Mouse (Mus musculus): ENCODE data around the gene Ptgis. TPM values are rescaled to one million over a fixed set of nuclear protein-coding genes. Genes with fewer than 3 reads are reported as not detected.

The Ptgis gene
- polyA plus RNA-seq, 1 experiment from 2014 or later, result 13.7 TPM

- WGBS, result 89% methylated on average over 6 of the region's 6 CpGs
- no peak overlapping the region for H3K4me3 ChIP-seq
- peaks cover 14% of the 10 kb centered on the region for H3K27me3 ChIP-seq (replicated peaks; ENCODE audit: low read depth, poor library complexity, severe bottlenecking)
- peaks cover 35% of the 10 kb centered on the region for H3K4me1 ChIP-seq
- 0 out of 2 replicates have a peak, but pooled peaks cover 4% of the 10 kb centered on the region for H3K9me3 ChIP-seq
- DNase-seq (ENCODE audit: low spot score), result no peak
- H3K36me3 ChIP-seq (replicated peaks), result no peaks in the 10 kb centered on the region
- H3K27ac ChIP-seq (replicated peaks), result no peak overlapping the region
These were observed 91.4 kb downstream of the Ptgis start for GRCm38 (mm10) chr2:167149035-167149434.

- Histone ChIP-seq H3K27me3 (replicated peaks; ENCODE audit: low read depth, poor library complexity, severe bottlenecking) (peaks cover 16% of the 10 kb centered on the region), H3K27ac (replicated peaks) (no peak overlapping the region; the same call in 1 of the 2 replicates), H3K4me3 (no peak overlapping the region), H3K4me1 (peaks cover 36% of the 10 kb centered on the region), H3K9me3 (0 out of 2 replicates have a peak, but pooled peaks cover 4% of the 10 kb centered on the region), H3K36me3 (replicated peaks) (no peaks in the 10 kb centered on the region)
- DNase-seq (ENCODE audit: low spot score), result no peak
- WGBS, result 79% methylated on average over 8 of the region's 8 CpGs
These were observed 92.7 kb downstream of the Ptgis start for GRCm38 (mm10) chr2:167147708-167148107.

- no peak for DNase-seq (ENCODE audit: low spot score)
- WGBS, result 78% methylated on average over 5 of the region's 5 CpGs
- Histone ChIP-seq H3K4me1 (peaks cover 33% of the 10 kb centered on the region), H3K9me3 (0 out of 2 replicates have a peak, but pooled peaks cover 4% of the 10 kb centered on the region), H3K4me3 (no peak overlapping the region), H3K27me3 (replicated peaks; ENCODE audit: low read depth, poor library complexity, severe bottlenecking) (peaks cover 16% of the 10 kb centered on the region), H3K36me3 (replicated peaks) (no peaks in the 10 kb centered on the region), H3K27ac (replicated peaks) (no peak overlapping the region)
These were observed 94.5 kb downstream of the Ptgis start for GRCm38 (mm10) chr2:167145904-167146303.

GRCm38 (mm10) chr2:167144439-167145307, 95.7 kb downstream of the Ptgis start:
- 0 out of 2 replicates have a peak, but pooled peaks cover 4% of the 10 kb centered on the region for H3K9me3 ChIP-seq
- no peaks in the 10 kb centered on the region for H3K36me3 ChIP-seq (replicated peaks)
- peaks cover 16% of the 10 kb centered on the region for H3K27me3 ChIP-seq (replicated peaks; ENCODE audit: low read depth, poor library complexity, severe bottlenecking)
- H3K4me3 ChIP-seq, result no peak overlapping the region
- peaks cover 36% of the 10 kb centered on the region for H3K4me1 ChIP-seq
- H3K27ac ChIP-seq (replicated peaks), result no peak overlapping the region
- 15% methylated on average over 14 of the region's 14 CpGs for WGBS
- no peak for DNase-seq (ENCODE audit: low spot score)

- H3K27me3 ChIP-seq (replicated peaks; ENCODE audit: low read depth, poor library complexity, severe bottlenecking), result peaks cover 20% of the 10 kb centered on the region
- H3K9me3 ChIP-seq, result 0 out of 2 replicates have a peak, but pooled peaks cover 4% of the 10 kb centered on the region
- H3K27ac ChIP-seq (replicated peaks), result no peak overlapping the region
- H3K4me1 ChIP-seq, result peaks cover 37% of the 10 kb centered on the region
- no peak overlapping the region for H3K4me3 ChIP-seq
- H3K36me3 ChIP-seq (replicated peaks), result no peaks in the 10 kb centered on the region
- no peak for DNase-seq (ENCODE audit: low spot score)
- WGBS, result 78% methylated on average over 2 of the region's 2 CpGs
These were observed 96.5 kb downstream of the Ptgis start for GRCm38 (mm10) chr2:167143914-167144313.

- DNase-seq (ENCODE audit: low spot score), result no peak
- Histone ChIP-seq H3K9me3 (no peaks in the 10 kb centered on the region), H3K4me1 (peaks cover 30% of the 10 kb centered on the region), H3K27me3 (replicated peaks; ENCODE audit: low read depth, poor library complexity, severe bottlenecking) (peaks cover 20% of the 10 kb centered on the region), H3K36me3 (replicated peaks) (no peaks in the 10 kb centered on the region), H3K27ac (replicated peaks) (no peak overlapping the region), H3K4me3 (no peak overlapping the region)
- 91% methylated on average over 3 of the region's 3 CpGs for WGBS
These were observed 98.1 kb downstream of the Ptgis start for GRCm38 (mm10) chr2:167142282-167142681.

GRCm38 (mm10) chr2:167141810-167142209, 98.6 kb downstream of the Ptgis start:
- WGBS, result 93% methylated on average over 4 of the region's 4 CpGs
- DNase-seq (ENCODE audit: low spot score), result no peak
- Histone ChIP-seq H3K27me3 (replicated peaks; ENCODE audit: low read depth, poor library complexity, severe bottlenecking) (peaks cover 20% of the 10 kb centered on the region), H3K36me3 (replicated peaks) (no peaks in the 10 kb centered on the region), H3K4me1 (peaks cover 28% of the 10 kb centered on the region), H3K4me3 (no peak overlapping the region), H3K9me3 (no peaks in the 10 kb centered on the region), H3K27ac (replicated peaks) (no peak overlapping the region)

Other genes with a start within 250 kb of the Ptgis start
- 96.1 and 96.8 TPM in 2 replicates for gene Stau1, start 244.3 kb downstream of the Ptgis start, polyA plus RNA-seq (2016; fragmentation: Nextera tagmentation; extraction: Ambion mirVana)
- 69.0 and 69.9 TPM in 2 replicates for gene Ddx27, start 225.4 kb downstream of the Ptgis start, polyA plus RNA-seq (2016; fragmentation: Nextera tagmentation; extraction: Ambion mirVana)
- 6.4 and 7.0 TPM in 2 replicates for gene Znfx1, start 177.6 kb downstream of the Ptgis start, polyA plus RNA-seq (2016; fragmentation: Nextera tagmentation; extraction: Ambion mirVana)
- 0.40 and 0.52 TPM in 2 replicates for gene Kcnb1, start 50.4 kb downstream of the Ptgis start, polyA plus RNA-seq (2016; fragmentation: Nextera tagmentation; extraction: Ambion mirVana)
- gene B4galt5, start 108.6 kb upstream of the Ptgis start, polyA plus RNA-seq (2016; fragmentation: Nextera tagmentation; extraction: Ambion mirVana), result 7.3 and 8.7 TPM in 2 replicates
- 24.3 and 25.9 TPM in 2 replicates for gene Slc9a8, start 181.1 kb upstream of the Ptgis start, polyA plus RNA-seq (2016; fragmentation: Nextera tagmentation; extraction: Ambion mirVana)